Mouse (Mus musculus) B cell, adult 62 days (primary cell): ENCODE measurements around the gene Kbtbd12. TPM values are rescaled to one million over a fixed set of nuclear protein-coding genes. Genes with fewer than 3 reads are reported as not detected.

ENCODE experiments used
- total RNA-seq: library from RNA; stranded (reverse); gene quantifications from 4 replicates; pipeline ENCODE4 v1.2.4, GENCODE M21; 2023

Kbtbd12 gene
- not detected in 4 replicates for total RNA-seq

GRCm38 (mm10) chr6:88637611-88638301 is at the start of gene Kbtbd12:
TSS of gene Kbtbd12 (minus strand) at chr6:88637950.

GRCm38 (mm10) chr6:88518404-88519263 is 119.1 kb downstream of the Kbtbd12 start, which contains the start of gene Sec61a1:
TSS of gene Sec61a1 (minus strand) at chr6:88518905.

Other genes starting within 250 kb of the Kbtbd12 start
- 30.3 to 33.8 TPM (median 31.4 TPM) in 4 replicates for gene Eefsec, start 191.4 kb downstream of the Kbtbd12 start, total RNA-seq
- gene Ruvbl1, start 172.5 kb downstream of the Kbtbd12 start, total RNA-seq, result 26.7 to 32.0 TPM (median 28.6 TPM) in 4 replicates
- gene Sec61a1, start 119.0 kb downstream of the Kbtbd12 start, total RNA-seq, result 194 to 210 TPM (median 201 TPM) in 4 replicates
- gene Mgll, start 86.5 kb upstream of the Kbtbd12 start, total RNA-seq, result 0.94 to 1.4 TPM (median 1.1 TPM) in 4 replicates
- 32.2 to 49.7 TPM (median 37.6 TPM) in 4 replicates for gene Abtb1, start 204.0 kb upstream of the Kbtbd12 start, total RNA-seq
- gene Podxl2, start 237.1 kb upstream of the Kbtbd12 start, total RNA-seq, result 1.0 to 2.5 TPM in 2 of 4 replicates, not detected in the others